Mouse (Mus musculus) spleen, adult 2 months (tissue): ENCODE results near the gene Blvrb.

Experiments used
- CTCF ChIP-seq: fragments of 200-500 bp; IDR thresholded peaks from 2 replicates; pipeline ENCODE4 v1.5.1; 2011; ENCODE audit warnings: mild to moderate bottlenecking, inconsistent platforms; ENCODE audit not compliant: insufficient read depth, insufficient read length, insufficient replicate concordance; ENCODE audit errors: extremely low read depth
- POLR2A ChIP-seq: fragments of 200-500 bp; IDR thresholded peaks from 2 replicates; pipeline ENCODE4 v1.6.1; 2011; ENCODE audit warnings: low read depth, low read length, inconsistent platforms

- no peak for TF ChIP-seq CTCF
- TF ChIP-seq POLR2A = no peak
These were observed 41.6 kb downstream of the Blvrb start for GRCm38 (mm10) chr7:27489270-27489869.
